Mouse (Mus musculus) G1E (cell line): Measurements from ENCODE around the gene Ccdc117.

Source experiments
- CTCF ChIP-seq: IDR thresholded peaks from 2 replicates; pipeline ENCODE4 v1.5.1; 2012; ENCODE audit warnings: low read depth, low read length, inconsistent platforms, mixed read lengths
- GATA1 ChIP-seq: IDR thresholded peaks from 2 replicates; pipeline ENCODE4 v1.6.1; 2012; ENCODE audit warnings: borderline replicate concordance, low read length, inconsistent platforms, mixed read lengths
- POLR2AphosphoS5 ChIP-seq: IDR thresholded peaks from 2 replicates; pipeline ENCODE4 v1.6.1; 2012; ENCODE audit warnings: low read depth, low read length, inconsistent platforms; ENCODE audit not compliant: insufficient replicate concordance
- TAL1 ChIP-seq: conservative IDR thresholded peaks from 2 replicates; pipeline ENCODE4 v1.6.1; 2012; ENCODE audit warnings: low read depth, low read length, inconsistent platforms, mixed read lengths

- TF ChIP-seq TAL1 = no peak
- no peak for TF ChIP-seq CTCF
- TF ChIP-seq GATA1 = no peak
- TF ChIP-seq POLR2AphosphoS5 = no peak
These were observed 25.7 kb upstream of the Ccdc117 start for GRCm38 (mm10) chr11:5567654-5568053.
